Mouse (Mus musculus): ENCODE data around the gene Kank2. TPM values are rescaled to one million over a fixed set of nuclear protein-coding genes. Genes with fewer than 3 reads are reported as not detected.

Gene Kank2
- polyA plus RNA-seq (2014; fragmentation: Nextera tagmentation; extraction: Ambion mirVana) = 11.1 and 11.6 TPM in 2 replicates

DNA sequence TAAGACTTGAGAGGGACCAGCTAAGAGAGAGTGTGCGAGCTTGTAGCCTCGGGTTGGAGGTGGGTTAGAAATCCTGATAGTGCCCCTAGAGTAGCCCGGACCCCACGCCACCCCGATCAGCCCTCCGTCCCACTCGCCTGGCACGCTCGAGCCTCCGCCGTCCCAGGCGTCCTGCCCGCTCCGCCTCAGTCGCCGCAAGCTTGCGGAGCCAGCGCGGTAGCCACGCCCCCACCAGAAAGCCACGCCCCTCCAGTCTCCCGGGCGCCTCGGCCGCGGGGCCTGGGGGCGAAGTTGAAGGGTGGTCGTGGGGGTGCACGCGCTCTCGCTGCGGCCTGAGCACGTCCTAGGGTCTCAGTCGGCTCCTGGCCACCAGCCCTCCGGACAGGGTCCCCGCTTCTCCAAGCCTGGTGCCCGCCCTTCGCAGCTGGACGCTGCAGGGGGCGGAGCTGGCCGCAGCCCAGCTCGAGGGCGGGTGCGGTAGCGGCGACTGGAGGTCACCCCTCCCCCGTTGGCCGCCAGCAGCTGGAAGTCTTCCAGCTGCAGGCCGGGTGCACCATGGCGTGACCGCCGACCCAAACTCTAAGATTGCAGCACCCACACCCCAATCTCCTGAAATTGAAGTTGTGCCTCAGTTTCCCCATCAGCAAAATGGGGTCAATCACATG is at the start of gene Kank2:
Gene Kank2, minus strand, starts transcription at position 400 of the 665 bp plus-strand sequence.
- H3K9me3 ChIP-seq (ENCODE audit: control insufficient read depth, low read length) = no peaks in the 10 kb centered on the region
- H3K36me3 ChIP-seq (ENCODE audit: control insufficient read depth, insufficient read depth, low read length) = peaks cover 60% of the 10 kb centered on the region

DNA sequence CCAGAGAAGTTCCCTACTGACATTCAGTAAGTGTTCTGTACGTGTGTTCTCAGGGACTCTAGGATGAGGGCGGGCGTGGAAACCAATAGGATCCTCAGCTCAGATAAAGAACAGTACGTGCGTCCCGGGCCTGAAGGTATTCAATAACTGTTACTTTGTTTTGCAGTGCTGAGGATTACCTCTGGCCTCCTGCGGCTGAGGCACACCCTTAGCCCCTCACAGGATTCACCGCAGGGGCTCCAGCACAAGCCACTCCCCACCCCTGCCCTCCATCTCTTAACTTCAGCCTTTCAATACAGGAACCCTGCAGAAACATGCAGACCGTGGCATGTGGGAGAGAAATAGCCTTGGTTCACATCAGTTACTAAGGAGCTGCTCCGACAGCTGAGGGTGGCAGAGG is 49.4 kb upstream of the Kank2 start:
- no peak overlapping the region for H3K4me3 ChIP-seq (ENCODE audit: control insufficient read depth in 1 of 2, insufficient read depth in 1 of 2, low read depth in 1 of 2, low read length in 2 of 2)
- peak overlapping the region; percentile 69; the same call in 1 of the 2 replicates for H3K9ac ChIP-seq (ENCODE audit: low read length)
- peak overlapping the region; percentile 93 to 95 for H3K27ac ChIP-seq (replicated peaks in 1 of 2; ENCODE audit: control insufficient read depth in 1 of 2, insufficient read depth in 1 of 2, low read depth in 2 of 2, low read length in 2 of 2)
- H3K27me3 ChIP-seq (ENCODE audit: control insufficient read depth, insufficient read depth, low read length) = no peaks in the 10 kb centered on the region
- ATAC-seq (ENCODE audit: insufficient number of reproducible peaks, insufficient read depth, low FRiP score, low read depth) = no peak
- WGBS = 31% methylated on average over 10 of the region's 10 CpGs
- peaks cover 19 to 25% of the 10 kb centered on the region in 2 experiments for H3K4me1 ChIP-seq (ENCODE audit: control insufficient read depth in 2 of 2, insufficient read depth in 2 of 2, low read length in 2 of 2)
- H3K9me3 ChIP-seq (ENCODE audit: control insufficient read depth, low read length) = no peaks in the 10 kb centered on the region
- peak overlapping the region; percentile 69 for H3K4me2 ChIP-seq (ENCODE audit: low read length)
- H3K36me3 ChIP-seq (ENCODE audit: control insufficient read depth, insufficient read depth, low read length) = peaks cover 29% of the 10 kb centered on the region

More for the DNA sequence above, at the start of gene Kank2:
- Histone ChIP-seq H3K27ac (replicated peaks in 1 of 2; ENCODE audit: control insufficient read depth in 1 of 2, insufficient read depth in 1 of 2, low read depth in 2 of 2, low read length in 2 of 2) (peak within 1 kb of the TSS; percentile 93 to 96), H3K4me1 (ENCODE audit: control insufficient read depth in 2 of 2, insufficient read depth in 2 of 2, low read length in 2 of 2) (peaks cover 11 to 29% of the 10 kb centered on the region in 2 experiments), H3K9ac (ENCODE audit: low read length) (peak within 1 kb of the TSS; percentile 96), H3K27me3 (ENCODE audit: control insufficient read depth, insufficient read depth, low read length) (no peaks in the 10 kb centered on the region), H3K4me2 (ENCODE audit: low read length) (peak within 1 kb of the TSS; percentile 70), H3K4me3 (ENCODE audit: control insufficient read depth in 1 of 2, insufficient read depth in 1 of 2, low read depth in 1 of 2, low read length in 2 of 2) (peak within 1 kb of the TSS; percentile 90 to 93)
- under 1% methylated on average over 50 of the region's 52 CpGs for WGBS
- ATAC-seq (ENCODE audit: insufficient number of reproducible peaks, insufficient read depth, low FRiP score, low read depth) = peak; percentile 78

DNA sequence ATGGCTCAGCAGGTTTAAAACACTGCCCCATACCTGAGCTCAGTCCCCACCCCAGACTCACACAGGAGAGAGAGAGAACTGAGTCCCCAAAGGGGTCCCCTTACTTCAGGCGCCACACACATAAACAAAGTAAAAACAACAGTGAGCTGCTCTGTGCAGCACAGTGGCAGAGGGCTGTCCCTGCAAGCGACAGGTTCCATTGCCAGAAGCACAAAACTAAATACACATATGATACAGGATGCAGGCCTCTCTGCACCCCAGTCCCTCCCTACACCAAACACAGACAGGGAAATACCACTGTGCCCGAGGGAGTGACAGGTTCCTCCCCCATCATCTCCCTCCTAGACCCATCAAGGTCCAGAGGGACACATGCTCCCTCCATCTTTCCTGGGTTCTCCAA is 48.9 kb upstream of the Kank2 start:
- ATAC-seq (ENCODE audit: insufficient number of reproducible peaks, insufficient read depth, low FRiP score, low read depth) = no peak
- Histone ChIP-seq H3K27me3 (ENCODE audit: control insufficient read depth, insufficient read depth, low read length) (no peaks in the 10 kb centered on the region), H3K4me2 (ENCODE audit: low read length) (peak overlapping the region; percentile 69), H3K4me1 (ENCODE audit: control insufficient read depth in 2 of 2, insufficient read depth in 2 of 2, low read length in 2 of 2) (peaks cover 22 to 29% of the 10 kb centered on the region in 2 experiments), H3K9me3 (ENCODE audit: control insufficient read depth, low read length) (no peaks in the 10 kb centered on the region), H3K27ac (replicated peaks in 1 of 2; ENCODE audit: control insufficient read depth in 1 of 2, insufficient read depth in 1 of 2, low read depth in 2 of 2, low read length in 2 of 2) (peak overlapping the region; percentile 93 to 95), H3K9ac (ENCODE audit: low read length) (peak overlapping the region; percentile 69), H3K36me3 (ENCODE audit: control insufficient read depth, insufficient read depth, low read length) (peaks cover 29% of the 10 kb centered on the region), H3K4me3 (ENCODE audit: control insufficient read depth in 1 of 2, insufficient read depth in 1 of 2, low read depth in 1 of 2, low read length in 2 of 2) (peak overlapping the region in 1 of 2 experiments; percentile 36; a peak in 3 of 4 replicates)
- WGBS = 37% methylated on average over 3 of the region's 3 CpGs

DNA sequence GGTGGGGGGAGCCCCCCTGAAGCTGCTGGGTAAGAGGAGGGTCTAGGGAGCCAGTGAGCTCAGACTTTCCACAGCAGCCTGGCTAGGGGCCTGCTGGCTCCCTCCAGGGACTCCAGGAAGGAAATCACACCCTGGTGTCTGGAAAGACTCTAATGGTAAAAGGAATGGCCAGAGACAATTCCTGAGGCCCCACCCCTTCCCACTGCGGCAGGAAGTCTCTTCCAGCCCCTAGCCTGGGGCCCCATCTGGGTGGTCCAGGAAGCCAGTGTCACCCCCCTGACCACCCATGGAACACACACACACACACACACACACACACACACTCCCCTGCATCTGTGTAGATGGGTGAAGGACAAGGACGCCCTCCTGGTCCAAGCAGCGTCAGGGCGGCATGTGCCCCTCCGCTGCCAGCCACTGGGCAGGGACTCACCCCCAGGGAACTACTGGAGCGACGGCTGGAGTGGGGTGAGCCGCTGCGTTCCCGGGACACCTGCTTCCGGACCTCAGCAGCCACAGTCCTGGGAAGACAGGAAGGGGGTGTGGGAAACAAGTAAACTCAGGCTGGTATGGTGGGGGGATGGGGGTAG is 48.3 kb upstream of the Kank2 start:
- ATAC-seq (ENCODE audit: insufficient number of reproducible peaks, insufficient read depth, low FRiP score, low read depth) = peak; percentile 83
- peak overlapping the region; percentile 36 to 44 for H3K4me3 ChIP-seq (ENCODE audit: control insufficient read depth in 1 of 2, insufficient read depth in 1 of 2, low read depth in 1 of 2, low read length in 2 of 2)
- peaks cover 22 to 34% of the 10 kb centered on the region in 2 experiments for H3K4me1 ChIP-seq (ENCODE audit: control insufficient read depth in 2 of 2, insufficient read depth in 2 of 2, low read length in 2 of 2)
- 9% methylated on average over 11 of the region's 11 CpGs for WGBS
- peaks cover 35% of the 10 kb centered on the region for H3K36me3 ChIP-seq (ENCODE audit: control insufficient read depth, insufficient read depth, low read length)
- H3K27ac ChIP-seq (replicated peaks in 1 of 2; ENCODE audit: control insufficient read depth in 1 of 2, insufficient read depth in 1 of 2, low read depth in 2 of 2, low read length in 2 of 2) = peak overlapping the region; percentile 93 to 95
- H3K9me3 ChIP-seq (ENCODE audit: control insufficient read depth, low read length) = no peaks in the 10 kb centered on the region
- H3K27me3 ChIP-seq (ENCODE audit: control insufficient read depth, insufficient read depth, low read length) = no peaks in the 10 kb centered on the region
- H3K9ac ChIP-seq (ENCODE audit: low read length) = peak overlapping the region; percentile 69
- H3K4me2 ChIP-seq (ENCODE audit: low read length) = peak overlapping the region; percentile 69

DNA sequence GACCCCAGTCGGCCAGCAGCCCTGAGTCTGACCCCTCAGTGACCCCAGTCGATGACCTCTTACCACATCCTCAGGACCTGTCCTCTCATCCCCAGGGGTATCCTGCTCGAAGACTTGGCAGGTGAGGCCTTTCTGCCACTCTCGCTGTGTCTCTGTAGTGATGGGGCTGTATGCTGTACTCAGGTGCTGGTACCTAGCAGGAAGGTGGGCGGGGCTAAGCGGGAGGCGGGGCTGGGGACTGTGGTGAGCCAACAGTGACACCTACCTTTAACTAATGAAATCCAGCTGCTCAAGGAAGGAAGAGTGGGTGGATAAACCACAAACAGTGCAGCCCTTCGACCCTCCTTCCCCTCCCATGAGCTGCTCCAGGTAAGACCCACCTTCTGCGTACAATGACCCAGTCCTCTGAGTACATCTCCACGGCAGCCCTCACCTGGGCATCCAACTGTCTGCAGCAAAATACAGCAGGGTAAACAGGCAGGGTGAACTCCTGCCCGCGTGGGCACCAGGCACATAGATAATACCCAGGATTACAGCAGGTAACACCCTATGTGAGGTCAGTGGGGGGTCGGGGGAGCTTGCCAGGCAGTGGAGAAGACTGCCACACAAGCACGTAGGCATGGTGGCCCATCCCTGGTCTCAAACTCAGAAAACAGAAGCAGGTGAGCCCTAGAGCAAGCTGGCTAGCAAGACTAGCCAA is 47.0 kb upstream of the Kank2 start:
- Histone ChIP-seq H3K4me2 (ENCODE audit: low read length) (no peak overlapping the region), H3K27me3 (ENCODE audit: control insufficient read depth, insufficient read depth, low read length) (no peaks in the 10 kb centered on the region), H3K27ac (replicated peaks in 1 of 2; ENCODE audit: control insufficient read depth in 1 of 2, insufficient read depth in 1 of 2, low read depth in 2 of 2, low read length in 2 of 2) (peak overlapping the region; percentile 25 to 93; a peak in 3 of 4 replicates), H3K9me3 (ENCODE audit: control insufficient read depth, low read length) (no peaks in the 10 kb centered on the region), H3K4me1 (ENCODE audit: control insufficient read depth in 2 of 2, insufficient read depth in 2 of 2, low read length in 2 of 2) (peaks cover 22 to 34% of the 10 kb centered on the region in 2 experiments), H3K4me3 (ENCODE audit: control insufficient read depth in 1 of 2, insufficient read depth in 1 of 2, low read depth in 1 of 2, low read length in 2 of 2) (no peak overlapping the region), H3K9ac (ENCODE audit: low read length) (no peak overlapping the region; the same call in 1 of the 2 replicates), H3K36me3 (ENCODE audit: control insufficient read depth, insufficient read depth, low read length) (peaks cover 44% of the 10 kb centered on the region)
- 48% methylated on average over 14 of the region's 14 CpGs for WGBS
- no peak for ATAC-seq (ENCODE audit: insufficient number of reproducible peaks, insufficient read depth, low FRiP score, low read depth)

DNA sequence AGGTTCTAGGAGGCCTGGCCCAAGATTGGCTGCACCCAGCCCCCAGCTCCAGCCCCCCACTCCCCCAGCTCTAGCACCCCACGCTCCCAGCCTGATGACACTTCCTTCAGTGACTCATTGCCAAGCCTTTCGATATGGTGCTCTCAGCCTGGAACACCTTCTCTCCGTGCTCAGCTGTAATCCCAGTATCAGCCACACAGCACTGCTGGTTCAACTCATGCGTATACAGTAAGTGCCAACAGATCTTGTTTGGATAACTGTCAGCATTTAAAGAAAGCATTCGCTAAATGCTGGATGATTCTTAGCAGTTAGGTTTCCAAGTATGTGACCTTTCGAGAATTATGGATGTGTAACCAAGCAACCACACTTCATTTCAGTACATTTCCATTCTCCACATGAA is 44.5 kb upstream of the Kank2 start:
- Histone ChIP-seq H3K36me3 (ENCODE audit: control insufficient read depth, insufficient read depth, low read length) (peaks cover 59% of the 10 kb centered on the region), H3K4me3 (ENCODE audit: control insufficient read depth in 1 of 2, insufficient read depth in 1 of 2, low read depth in 1 of 2, low read length in 2 of 2) (no peak overlapping the region), H3K9me3 (ENCODE audit: control insufficient read depth, low read length) (no peaks in the 10 kb centered on the region), H3K4me2 (ENCODE audit: low read length) (no peak overlapping the region), H3K27ac (replicated peaks in 1 of 2; ENCODE audit: control insufficient read depth in 1 of 2, insufficient read depth in 1 of 2, low read depth in 2 of 2, low read length in 2 of 2) (peak overlapping the region; percentile 51 to 60; a peak in 3 of 4 replicates), H3K27me3 (ENCODE audit: control insufficient read depth, insufficient read depth, low read length) (no peaks in the 10 kb centered on the region), H3K9ac (ENCODE audit: low read length) (peak overlapping the region; percentile 2; the same call in 1 of the 2 replicates), H3K4me1 (ENCODE audit: control insufficient read depth in 2 of 2, insufficient read depth in 2 of 2, low read length in 2 of 2) (peaks cover 22 to 30% of the 10 kb centered on the region in 2 experiments)
- WGBS = 57% methylated on average over 6 of the region's 6 CpGs
- no peak for ATAC-seq (ENCODE audit: insufficient number of reproducible peaks, insufficient read depth, low FRiP score, low read depth)

DNA sequence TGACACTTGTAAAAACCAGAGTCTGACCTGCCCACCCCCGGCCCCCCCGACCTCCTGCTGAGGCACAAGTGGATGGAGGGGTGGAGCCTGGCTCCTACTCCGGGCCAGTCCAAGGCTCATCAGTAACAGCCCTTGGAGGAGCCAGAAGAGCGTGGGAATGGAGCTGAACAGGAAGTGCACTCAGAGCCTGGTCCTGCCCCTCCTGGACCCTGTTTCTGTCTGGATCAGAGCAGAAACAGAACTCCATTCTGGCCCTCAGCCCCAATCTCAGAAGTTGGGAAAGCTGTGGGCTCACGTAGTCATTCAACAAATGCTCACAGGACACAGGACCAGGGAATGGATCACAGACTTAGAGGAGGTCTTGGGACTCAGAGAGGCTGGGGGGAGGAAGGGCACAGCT is 43.8 kb upstream of the Kank2 start:
- H3K4me3 ChIP-seq (ENCODE audit: control insufficient read depth in 1 of 2, insufficient read depth in 1 of 2, low read depth in 1 of 2, low read length in 2 of 2) = no peak overlapping the region
- H3K4me1 ChIP-seq (ENCODE audit: control insufficient read depth in 2 of 2, insufficient read depth in 2 of 2, low read length in 2 of 2) = peaks cover 18 to 25% of the 10 kb centered on the region in 2 experiments
- peak; percentile 38; the same call in 1 of the 2 replicates for ATAC-seq (ENCODE audit: insufficient number of reproducible peaks, insufficient read depth, low FRiP score, low read depth)
- H3K27ac ChIP-seq (replicated peaks in 1 of 2; ENCODE audit: control insufficient read depth in 1 of 2, insufficient read depth in 1 of 2, low read depth in 2 of 2, low read length in 2 of 2) = peak overlapping the region; percentile 51 to 60
- peaks cover 65% of the 10 kb centered on the region for H3K36me3 ChIP-seq (ENCODE audit: control insufficient read depth, insufficient read depth, low read length)
- no peak overlapping the region for H3K9ac ChIP-seq (ENCODE audit: low read length)
- no peaks in the 10 kb centered on the region for H3K27me3 ChIP-seq (ENCODE audit: control insufficient read depth, insufficient read depth, low read length)
- H3K4me2 ChIP-seq (ENCODE audit: low read length) = no peak overlapping the region
- H3K9me3 ChIP-seq (ENCODE audit: control insufficient read depth, low read length) = no peaks in the 10 kb centered on the region
- WGBS = 34% methylated on average over 5 of the region's 5 CpGs
